Mouse (Mus musculus) spleen, adult 2 months (tissue): ENCODE measurements around the gene Snap25.

Experiments
- CTCF ChIP-seq: fragments of 200-500 bp; IDR thresholded peaks from 2 replicates; pipeline ENCODE4 v1.5.1; 2011; ENCODE audit warnings: mild to moderate bottlenecking, inconsistent platforms; ENCODE audit not compliant: insufficient read depth, insufficient read length, insufficient replicate concordance; ENCODE audit errors: extremely low read depth
- POLR2A ChIP-seq: fragments of 200-500 bp; IDR thresholded peaks from 2 replicates; pipeline ENCODE4 v1.6.1; 2011; ENCODE audit warnings: low read depth, low read length, inconsistent platforms

GRCm38 (mm10) chr2:136676918-136677445, 36.3 kb upstream of the Snap25 start:
- TF ChIP-seq CTCF (no peak), POLR2A (no peak)
